Mouse (Mus musculus) spleen, postnatal 4 days (tissue): ENCODE data around the gene A230072I06Rik.

Source experiments
- DNase-seq, 2 experiments: peaks; one replicate each; pipeline ENCODE4 v3.0.0; 2022; ENCODE audit warnings: low spot score in 2 of 2

A230072I06Rik gene

GRCm38 (mm10) chr8:12278663-12279312 lies at the start of gene A230072I06Rik:
TSS of gene A230072I06Rik (plus strand) at chr8:12278819.
- no peak for DNase-seq

DNA sequence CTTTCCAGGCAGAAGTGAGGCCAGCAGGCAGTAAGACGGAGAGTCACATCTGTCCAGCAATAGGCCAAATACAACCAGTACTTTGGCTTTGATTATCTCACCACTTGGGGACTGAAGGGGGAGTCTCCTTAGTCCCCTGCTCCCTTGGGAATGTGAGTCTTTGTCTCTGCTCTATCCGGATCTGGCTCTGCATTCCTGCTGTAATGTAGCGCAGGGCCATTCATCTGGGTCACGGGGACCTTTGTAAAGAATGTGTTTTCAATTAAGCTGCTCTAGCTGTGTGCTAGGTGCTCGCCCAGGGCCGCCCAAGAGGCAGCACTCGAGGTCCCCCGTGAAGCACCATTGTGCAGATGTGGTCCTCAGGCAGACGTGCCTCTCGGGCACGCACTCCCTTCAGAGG lies 44.6 kb upstream of the A230072I06Rik start:
- no peak for DNase-seq

DNA sequence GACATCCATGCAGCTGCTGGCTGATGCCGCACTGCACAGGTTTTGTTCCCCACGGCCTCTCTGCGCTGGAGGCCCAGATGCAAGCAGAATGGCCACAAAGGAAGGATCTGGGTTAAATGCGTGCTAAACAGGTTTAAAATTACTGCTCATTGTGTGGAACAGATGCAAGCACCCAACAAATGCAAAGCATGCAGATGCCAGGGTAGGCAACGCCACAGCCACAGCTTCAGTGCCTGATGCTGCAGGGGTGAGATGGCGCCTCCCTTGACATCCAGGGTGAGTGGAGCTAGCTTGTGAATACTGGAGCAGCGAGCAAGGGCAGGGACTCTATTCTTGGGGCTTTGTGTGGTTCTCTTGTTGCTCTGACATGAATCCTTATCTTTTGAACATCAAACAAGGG lies 39.8 kb upstream of the A230072I06Rik start:
- no peak for DNase-seq

DNA sequence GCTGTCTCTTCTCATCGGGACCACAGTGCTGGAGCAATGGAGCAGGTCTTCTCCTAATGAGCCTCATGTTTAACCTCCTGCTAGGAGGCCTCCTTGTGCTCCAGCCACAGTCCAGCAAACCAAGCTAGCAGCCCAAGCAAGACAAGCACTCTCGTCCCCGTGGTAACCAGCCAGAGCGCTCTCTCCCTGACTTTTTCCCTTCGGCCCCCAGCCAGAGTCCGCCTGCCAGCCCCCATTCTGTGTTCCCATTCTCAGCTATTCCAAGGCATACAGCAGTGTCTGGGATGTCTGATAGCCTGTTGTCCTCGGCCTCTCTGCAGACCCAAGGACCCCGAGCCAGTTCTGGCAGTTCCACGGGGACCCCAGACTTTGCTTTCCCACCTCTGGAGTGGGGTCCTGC lies 38.5 kb upstream of the A230072I06Rik start:
- no peak for DNase-seq

GRCm38 (mm10) chr8:12243746-12244145 lies 34.9 kb upstream of the A230072I06Rik start:
- no peak for DNase-seq

GRCm38 (mm10) chr8:12259890-12260289 lies 18.7 kb upstream of the A230072I06Rik start:
- no peak for DNase-seq

DNA sequence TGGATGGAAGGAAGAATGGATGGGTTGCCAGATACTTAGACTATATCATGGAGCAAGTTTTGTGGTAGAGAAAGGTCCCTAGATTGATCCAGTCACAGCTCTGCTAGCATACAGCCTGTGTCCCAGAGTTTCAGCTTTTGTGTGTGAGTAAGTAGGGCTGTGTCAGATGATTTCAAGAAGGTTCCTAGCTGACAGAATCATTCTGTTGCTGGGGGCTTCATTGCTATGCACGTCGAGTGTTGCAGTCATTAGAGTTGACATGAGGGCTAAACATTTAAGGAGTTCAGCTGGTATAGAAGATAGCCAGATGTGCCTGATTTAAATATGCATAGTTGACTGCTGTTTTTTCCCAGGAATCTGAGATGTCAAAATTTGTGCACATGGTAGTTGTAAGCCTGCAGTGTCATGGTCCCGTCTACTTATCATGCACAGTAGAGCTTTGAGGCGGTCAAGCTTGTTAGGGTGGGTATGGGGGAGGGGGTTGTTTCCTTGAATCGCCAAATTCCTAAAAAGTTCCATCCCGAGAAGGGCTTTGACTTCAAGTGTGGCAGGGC lies 18.1 kb upstream of the A230072I06Rik start:
- no peak for DNase-seq

DNA sequence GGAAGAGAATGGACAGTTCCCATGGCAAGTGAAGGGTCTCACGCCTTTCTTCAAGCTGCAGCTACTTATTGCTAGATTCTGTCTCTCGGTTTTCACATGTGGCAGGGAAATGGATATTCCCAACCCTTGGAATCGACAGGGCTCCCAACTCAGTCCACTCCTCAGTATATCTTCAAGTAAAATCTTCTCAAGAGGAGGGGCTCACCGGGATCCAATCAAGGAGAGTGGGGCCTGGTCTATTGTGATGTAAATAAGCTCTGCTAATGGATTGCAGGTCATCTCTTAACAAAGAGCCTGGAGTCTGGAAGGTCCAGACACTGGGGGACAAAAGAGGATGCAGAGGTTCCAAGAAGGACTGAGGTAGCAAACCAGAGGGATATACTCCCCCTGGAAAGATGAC lies 17.1 kb upstream of the A230072I06Rik start:
- no peak for DNase-seq

DNA sequence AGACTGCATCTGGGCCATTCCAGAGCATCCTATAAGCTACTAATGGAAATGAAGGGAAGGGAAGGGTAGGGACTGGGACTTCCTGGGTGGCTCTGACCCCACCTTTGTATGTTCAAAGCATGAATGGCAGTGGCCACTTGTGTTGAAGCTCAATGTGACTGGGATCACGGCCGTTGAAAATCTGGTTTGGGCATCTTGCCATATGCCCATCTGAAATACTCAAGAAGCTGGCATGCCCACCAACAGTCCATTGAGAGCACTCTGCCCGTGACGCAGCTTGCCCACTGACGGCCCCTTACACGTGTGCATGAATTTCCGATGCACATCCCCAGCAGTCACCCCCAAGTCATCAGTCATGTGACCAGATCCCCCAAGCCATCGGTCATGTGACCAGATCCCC lies 13.6 kb upstream of the A230072I06Rik start:
- DNase-seq = no peak

DNA sequence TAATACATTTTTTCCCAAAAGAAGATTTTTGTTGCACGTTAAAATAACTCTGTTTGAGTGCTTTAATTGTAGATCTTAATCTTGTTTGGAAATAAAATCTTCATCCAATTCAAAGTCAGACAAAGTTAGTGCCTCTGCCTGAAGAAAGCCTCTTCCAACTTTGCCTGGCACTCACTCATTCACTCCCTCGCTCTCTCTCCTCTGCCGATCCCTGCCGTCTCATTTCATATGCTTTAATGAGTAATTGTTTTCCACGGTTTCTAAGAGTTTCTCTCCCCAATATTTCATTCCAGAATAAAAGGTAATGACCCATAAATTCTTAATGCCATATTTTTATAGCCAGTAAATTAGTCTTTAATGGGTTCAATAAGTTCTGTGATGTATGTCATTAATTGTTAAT lies 10.8 kb upstream of the A230072I06Rik start:
- DNase-seq = no peak

- no peak for DNase-seq
Observed at GRCm38 (mm10) chr8:12268306-12268829, 10.3 kb upstream of the A230072I06Rik start.

DNA sequence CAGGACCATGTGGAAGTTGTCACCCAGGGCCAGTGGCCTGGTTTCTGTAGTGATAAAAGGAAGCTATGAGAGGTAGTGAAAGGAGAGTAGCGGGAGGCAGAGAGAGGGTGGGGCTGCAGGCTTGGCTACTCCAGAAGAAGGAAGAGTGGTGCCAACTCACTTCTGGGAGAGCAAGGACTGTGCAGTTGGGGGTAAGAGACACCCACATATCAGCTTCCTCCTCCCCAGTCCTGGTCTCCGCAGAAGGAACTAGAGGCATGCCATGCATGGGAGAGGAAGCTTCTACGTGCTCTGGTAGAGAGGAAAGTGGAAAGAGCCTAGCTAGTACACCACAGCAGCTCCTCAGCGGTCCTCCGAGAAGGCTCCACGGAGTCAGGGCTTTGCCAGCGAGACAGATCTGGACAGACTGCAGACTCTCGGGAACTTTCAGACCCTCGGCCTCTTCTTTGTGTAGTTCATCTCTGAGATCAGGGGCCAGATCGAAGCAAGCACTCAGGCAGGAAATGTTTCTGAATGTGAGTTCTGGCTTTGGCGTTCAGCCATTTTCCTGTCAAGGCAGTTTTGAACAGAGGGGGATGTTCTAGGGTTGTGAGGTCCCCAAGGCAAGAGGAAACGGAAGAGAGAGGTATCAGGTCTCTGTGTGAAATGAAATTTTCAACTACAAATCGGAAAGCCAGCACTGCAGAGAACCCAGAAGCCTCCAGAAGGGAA lies 1.0 kb downstream of the A230072I06Rik start:
- DNase-seq = no peak

GRCm38 (mm10) chr8:12282128-12282527 lies 3.5 kb downstream of the A230072I06Rik start:
- no peak for DNase-seq

- DNase-seq = no peak
Observed at GRCm38 (mm10) chr8:12290551-12290950, 11.9 kb downstream of the A230072I06Rik start.

DNA sequence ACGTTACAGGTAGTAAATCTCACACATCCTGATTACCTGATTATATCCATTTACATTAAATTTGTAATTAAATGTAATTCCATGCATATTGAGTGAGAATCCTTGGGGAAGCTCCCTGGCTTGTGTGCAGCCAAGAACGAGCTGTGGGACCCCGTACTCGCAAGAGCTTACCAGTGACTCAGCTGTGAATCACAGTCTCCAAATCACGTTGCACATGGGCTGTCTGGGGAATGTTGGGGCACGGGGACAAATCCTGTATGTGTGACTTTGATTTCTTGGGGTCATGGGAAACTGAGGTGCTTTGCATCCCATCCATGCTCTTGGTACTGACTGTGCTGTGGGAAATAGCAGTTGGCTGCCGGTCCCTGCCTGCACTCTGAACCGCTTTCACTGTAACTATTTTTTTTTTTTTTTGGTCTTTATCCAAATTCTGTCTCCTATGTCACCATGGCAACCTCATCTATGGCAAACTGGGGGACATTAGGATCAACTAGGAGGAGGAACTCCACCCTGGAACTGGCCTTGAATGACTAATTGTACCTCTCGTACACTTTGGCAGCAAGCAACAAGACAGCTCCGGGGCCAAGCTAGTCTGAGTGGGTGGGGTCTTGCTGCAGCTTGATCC lies 19.8 kb downstream of the A230072I06Rik start:
- no peak for DNase-seq

DNA sequence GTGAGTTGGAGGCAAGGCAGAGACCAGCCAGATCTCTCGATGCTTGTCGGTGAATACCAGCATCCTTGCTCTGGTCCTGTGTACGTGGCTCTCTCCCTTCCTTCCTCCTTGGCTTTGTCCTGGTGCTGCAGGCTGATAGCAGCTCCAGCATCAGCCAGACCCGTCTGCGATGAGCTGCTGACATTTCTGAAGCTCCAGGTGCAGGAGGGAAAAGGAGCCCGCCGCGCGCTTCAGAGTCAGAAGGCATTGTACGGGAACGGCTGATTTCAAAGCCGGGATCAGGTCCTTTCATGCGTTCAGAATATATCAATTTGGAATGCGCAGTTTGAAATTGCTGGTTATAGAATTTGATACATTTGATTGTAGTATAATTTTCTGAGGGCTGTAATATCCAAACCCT lies 23.4 kb downstream of the A230072I06Rik start:
- DNase-seq = no peak

DNA sequence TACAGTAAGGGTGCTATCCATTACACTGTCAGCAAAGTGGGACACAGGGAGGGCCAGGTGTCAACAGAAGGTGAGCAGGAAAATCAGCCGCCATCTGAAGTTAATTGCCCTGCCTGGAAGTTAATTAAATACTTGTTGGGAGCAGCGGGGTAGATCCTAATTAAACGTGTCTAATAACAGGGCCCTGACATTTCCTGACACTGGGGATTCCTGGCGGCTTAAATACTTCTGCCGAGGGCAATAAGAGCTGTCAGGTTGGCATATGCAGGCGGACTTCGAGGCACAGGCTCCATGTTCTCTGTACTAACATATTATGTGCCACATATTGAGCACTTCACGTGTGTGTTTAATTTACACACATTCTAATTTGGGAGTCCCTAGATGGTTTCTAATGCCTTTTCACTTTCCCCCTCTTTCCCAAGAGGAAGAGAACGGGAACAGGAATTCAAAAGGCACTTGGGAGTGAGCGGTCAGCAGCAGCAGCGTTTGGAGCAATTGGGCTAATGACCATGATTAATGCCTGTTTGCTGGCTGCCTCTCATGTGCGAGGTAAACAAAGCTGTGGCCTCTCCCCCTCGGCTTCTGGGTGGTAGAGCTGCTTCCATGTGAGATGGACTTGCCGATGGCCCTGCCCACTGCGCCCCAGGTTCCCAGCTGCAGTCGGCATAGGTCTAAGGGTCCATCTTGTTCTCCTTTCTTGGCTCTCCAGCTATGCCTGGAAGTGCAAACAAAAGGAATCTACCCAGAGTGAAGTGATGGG lies 34.5 kb downstream of the A230072I06Rik start:
- DNase-seq = no peak

DNA sequence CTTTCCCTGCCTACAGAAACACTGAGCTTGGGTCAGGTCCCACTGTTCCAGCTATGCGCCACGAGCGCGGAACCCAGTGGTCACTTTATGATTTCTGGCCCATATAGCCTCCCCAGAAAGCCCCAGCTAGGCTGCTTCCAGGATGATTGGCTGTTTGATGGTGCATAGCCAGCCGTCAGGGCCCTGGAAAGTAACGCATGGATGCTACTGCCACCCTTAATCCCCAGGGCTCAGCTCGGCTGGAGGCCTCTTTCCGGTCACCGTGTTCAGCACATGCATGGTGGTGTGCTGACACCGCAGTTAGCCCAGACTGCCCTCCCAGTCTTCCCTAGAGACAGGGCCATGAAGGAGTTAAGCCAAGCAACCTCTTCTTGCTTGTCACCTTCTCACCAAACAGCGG lies 35.6 kb downstream of the A230072I06Rik start:
- DNase-seq = no peak

GRCm38 (mm10) chr8:12315177-12315576 lies 36.6 kb downstream of the A230072I06Rik start:
- DNase-seq = no peak

DNA sequence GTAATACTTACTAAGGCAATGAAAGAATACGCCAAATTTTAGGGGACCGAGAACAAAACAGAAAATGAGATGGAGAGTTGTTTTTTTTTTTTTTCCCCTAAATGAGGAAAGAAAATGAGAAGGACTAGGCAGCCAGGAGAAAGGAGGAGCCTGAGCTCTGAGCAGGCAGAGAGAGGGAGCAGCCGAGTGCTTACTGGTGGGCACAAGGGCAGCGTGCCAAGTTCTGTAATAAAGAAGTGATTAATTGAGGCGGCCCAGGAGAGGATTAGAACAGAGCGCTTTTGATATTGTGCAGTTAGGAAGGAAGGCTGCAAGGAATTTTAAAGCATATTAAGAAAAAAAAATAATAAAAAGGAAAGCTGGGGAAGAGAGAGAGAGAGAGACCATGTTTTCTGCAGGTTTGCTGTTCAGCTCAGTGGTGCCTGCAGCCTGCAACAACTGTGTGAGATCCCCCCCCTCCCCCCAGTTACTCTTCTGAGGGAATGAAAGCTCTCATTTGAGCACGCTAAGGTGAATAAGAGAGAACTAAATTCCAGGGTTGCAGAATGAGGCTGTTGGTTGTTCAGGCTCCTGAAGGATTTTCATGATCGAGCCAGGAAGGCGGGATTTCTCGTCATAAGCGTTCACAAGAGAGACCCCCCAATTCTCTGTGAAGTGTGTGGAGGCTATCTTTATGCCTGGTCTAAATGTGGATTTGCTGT lies 41.3 kb downstream of the A230072I06Rik start:
- no peak for DNase-seq

- no peak for DNase-seq
Observed at GRCm38 (mm10) chr8:12322071-12322470, 43.5 kb downstream of the A230072I06Rik start.
